Mouse (Mus musculus): ENCODE measurements around the gene Arhgef26.

Arhgef26 gene

DNA sequence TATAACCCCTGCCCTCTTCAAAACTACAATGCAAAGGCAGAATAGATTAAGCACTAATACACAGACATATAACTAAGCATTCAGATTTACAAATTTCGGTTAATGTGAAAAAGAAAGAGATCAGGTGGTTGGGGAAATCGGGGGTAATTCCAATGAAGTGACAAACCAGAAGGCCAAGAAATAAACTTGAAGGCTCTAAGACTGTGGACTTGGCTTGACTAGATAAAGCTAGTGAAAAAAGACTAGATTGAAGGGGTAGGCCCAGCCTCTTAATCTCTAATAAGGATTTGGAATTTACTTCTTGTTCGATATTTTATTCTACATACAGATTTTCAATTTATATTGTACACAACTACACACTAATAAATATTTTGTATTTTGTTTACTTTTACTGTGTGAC is at the start of gene Arhgef26:
TSS of gene Arhgef26 (plus strand) at position 301 of the 400 bp plus-strand sequence.
- no peak for DNase-seq (ENCODE audit: low spot score in 2 of 2)

GRCm38 (mm10) chr3:62310493-62310892 is 27.7 kb upstream of the Arhgef26 start:
- DNase-seq (ENCODE audit: low spot score in 2 of 2), result no peak

DNA sequence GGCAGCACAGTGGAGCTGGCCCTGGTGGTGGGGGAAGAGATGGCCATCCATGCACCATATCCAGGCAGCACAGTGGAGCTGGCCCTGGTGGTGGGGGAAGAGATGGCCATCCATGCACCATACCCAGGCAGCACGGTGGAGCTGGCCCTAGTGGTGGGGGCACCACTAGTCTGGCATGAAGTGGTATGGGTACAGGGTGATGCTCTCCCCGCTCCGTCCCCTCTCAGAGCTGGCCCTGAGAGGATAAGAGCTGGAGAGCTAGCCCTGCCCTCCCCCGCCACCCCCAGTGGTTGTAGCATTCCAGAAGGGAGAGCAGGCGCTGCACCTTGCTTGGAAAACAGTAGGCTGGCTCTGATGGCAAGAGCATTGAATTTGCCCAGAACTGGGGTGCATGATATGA is 26.9 kb upstream of the Arhgef26 start:
- no peak for DNase-seq (ENCODE audit: low spot score in 2 of 2)

GRCm38 (mm10) chr3:62324708-62325107 is 13.4 kb upstream of the Arhgef26 start:
- DNase-seq (ENCODE audit: low spot score in 2 of 2), result no peak

- DNase-seq (ENCODE audit: low spot score in 2 of 2), result no peak
Measured at GRCm38 (mm10) chr3:62327903-62328302, 10.2 kb upstream of the Arhgef26 start.

GRCm38 (mm10) chr3:62338461-62338853 is 313 bp downstream of the Arhgef26 start:
- DNase-seq (ENCODE audit: low spot score in 2 of 2), result no peak

- peak in 1 of 2 experiments; percentile 35 for DNase-seq (ENCODE audit: low spot score in 2 of 2)
Measured at GRCm38 (mm10) chr3:62338854-62339515, 841 bp downstream of the Arhgef26 start.

GRCm38 (mm10) chr3:62339516-62340051 is 1.4 kb downstream of the Arhgef26 start:
- DNase-seq (ENCODE audit: low spot score in 2 of 2), result peak in 1 of 2 experiments; percentile 16

GRCm38 (mm10) chr3:62340154-62340760 is 2.1 kb downstream of the Arhgef26 start:
- DNase-seq (ENCODE audit: low spot score in 2 of 2), result no peak

- DNase-seq (ENCODE audit: low spot score in 2 of 2), result no peak
Measured at GRCm38 (mm10) chr3:62340861-62341260, 2.7 kb downstream of the Arhgef26 start.

DNA sequence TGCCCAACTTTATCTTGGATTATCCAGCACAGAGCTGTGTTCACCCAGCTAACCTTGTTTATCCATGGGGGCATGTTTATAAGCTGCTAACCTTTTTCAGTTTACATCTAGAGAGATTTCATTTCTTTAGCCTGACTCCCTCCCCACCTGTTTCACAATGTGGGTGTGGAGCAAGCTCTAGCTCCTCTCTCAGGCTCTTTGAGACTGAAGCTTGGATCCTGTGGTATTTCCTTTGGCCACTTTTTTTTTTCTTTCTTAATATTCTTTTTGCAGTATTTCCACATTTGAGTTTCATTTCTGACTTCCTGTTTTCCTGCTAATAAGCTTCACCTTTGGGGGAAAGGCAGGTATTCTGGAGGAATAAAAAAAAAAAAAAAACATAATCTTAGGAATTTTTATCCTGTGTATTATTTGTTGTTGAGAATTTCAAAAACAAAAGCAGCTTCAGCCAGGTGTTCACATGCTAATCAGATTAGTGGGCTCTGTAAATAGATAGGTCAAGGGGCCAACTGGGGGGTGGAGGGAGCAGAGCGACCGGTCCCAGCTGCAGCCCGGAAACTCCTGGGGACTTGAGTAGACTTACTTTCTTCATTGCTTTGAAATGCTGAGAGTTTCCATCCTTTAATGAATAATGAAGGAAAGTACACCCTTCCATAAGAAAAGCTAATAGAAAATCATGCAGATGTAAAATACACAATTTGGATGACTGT is 3.5 kb downstream of the Arhgef26 start:
- no peak for DNase-seq (ENCODE audit: low spot score in 2 of 2)

- DNase-seq (ENCODE audit: low spot score in 2 of 2), result no peak
Measured at GRCm38 (mm10) chr3:62348514-62349217, 10.5 kb downstream of the Arhgef26 start.

DNA sequence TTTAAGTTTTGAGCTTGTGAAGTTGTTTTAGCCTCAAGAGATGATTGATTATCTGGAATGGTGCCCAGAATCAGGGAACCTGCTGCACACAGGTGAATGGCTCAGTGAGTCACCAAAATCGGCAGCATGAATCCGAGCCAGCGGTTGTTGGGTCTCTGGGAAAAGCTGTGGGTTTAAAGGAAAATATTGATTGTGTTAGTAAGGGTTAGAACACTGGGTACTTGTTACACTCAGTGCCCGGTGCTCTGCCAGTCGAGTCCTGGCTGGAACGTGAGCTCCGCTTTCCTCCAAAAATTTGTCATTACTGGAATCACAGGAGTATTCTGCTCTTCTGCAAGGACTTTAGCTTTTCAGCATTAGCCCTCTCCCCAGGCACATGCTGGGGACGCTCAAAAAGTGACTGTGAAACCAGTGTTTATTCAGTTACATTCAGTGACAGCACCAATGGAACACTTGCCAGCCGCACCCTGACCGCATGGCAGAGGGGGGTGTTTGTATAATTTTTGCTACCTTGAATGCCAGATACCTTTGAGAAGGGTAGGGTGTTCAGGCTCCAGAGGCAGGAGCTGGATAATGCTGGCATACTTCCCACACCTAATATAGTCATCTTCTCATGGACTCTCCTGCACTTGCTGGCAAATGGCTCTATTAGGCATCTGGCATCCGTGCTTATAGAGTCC is 11.2 kb downstream of the Arhgef26 start:
- no peak for DNase-seq (ENCODE audit: low spot score in 2 of 2)

DNA sequence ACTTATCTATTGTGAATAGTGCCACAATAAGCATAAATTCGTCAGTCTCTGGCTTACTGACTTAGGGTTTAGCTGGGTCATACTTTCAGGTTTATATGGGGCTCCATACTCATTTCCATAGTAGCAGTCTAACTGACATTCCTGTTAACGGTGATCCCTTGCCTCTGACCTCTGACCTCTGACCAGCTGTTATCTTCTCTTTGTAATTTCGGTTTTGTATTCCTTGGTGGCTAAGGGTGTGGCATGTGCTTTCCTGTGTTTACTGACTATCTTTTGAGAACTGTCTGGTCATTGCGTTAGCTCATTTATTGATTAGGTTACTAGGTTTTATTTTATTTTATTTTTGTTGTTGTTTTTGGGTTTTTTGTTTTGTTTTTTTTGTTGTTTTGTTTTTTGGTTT is 13.9 kb downstream of the Arhgef26 start:
- DNase-seq (ENCODE audit: low spot score in 2 of 2), result no peak

DNA sequence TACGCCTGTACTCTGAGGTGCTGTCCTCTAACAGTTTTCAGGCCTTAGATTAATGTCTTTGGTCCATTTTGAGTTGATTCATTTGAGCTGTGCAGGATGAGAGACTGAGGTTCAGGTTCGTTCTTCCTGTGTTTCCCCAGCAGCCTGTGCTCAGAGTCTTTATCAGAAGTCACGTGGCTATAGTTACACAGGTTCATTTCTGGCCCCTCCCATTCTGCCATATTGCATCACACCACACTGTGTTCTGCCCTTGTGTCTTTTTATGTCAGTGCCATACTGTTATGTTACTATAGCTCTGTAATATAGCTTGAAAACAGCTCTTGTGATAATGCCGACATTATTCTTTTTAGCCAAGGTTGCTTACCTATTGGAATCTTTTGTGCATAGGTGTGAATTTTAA is 14.7 kb downstream of the Arhgef26 start:
- no peak for DNase-seq (ENCODE audit: low spot score in 2 of 2)

- no peak for DNase-seq (ENCODE audit: low spot score in 2 of 2)
Measured at GRCm38 (mm10) chr3:62367882-62368281, 29.7 kb downstream of the Arhgef26 start.

DNA sequence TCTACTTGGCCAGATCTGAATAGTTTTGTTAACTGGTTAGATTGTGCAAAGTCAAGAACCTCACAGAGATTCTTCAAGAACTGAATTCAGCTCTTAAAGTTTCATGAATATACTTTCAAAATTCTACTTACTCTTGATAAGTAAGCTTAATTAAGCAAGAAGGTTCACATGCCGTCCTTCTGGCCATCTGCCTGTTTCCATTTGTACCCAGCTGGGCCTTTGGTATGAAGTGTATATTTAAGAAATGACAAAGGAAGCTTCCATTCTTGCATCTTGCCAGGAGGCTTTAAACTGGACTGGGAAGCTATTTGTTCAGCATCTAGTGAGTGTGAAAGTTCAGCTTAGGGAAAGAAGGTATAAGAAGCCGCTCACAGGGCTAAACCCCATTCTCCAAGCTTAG is 34.7 kb downstream of the Arhgef26 start:
- no peak for DNase-seq (ENCODE audit: low spot score in 2 of 2)

GRCm38 (mm10) chr3:62374346-62374745 is 36.2 kb downstream of the Arhgef26 start:
- no peak for DNase-seq (ENCODE audit: low spot score in 2 of 2)

- DNase-seq (ENCODE audit: low spot score in 2 of 2), result no peak
Measured at GRCm38 (mm10) chr3:62374831-62375230, 36.7 kb downstream of the Arhgef26 start.

DNA sequence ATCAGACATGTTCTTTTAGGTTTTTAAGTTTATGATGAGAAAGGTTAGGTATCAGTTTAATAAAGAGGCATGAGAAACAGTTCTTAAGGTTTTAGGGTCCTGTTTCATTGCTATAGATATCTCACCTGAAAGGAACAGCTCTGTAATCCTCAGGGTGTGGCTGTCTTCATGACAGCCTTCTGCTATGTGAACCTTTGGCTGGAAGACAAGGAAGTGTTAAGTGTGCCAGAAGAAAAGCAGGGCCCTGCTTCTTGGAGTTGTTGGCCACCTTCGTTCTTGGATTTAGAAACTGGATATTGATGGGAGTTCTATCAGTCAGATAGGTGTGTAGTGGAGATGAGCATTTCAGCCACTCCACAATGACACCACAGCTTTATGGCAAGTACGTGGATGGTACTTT is 38.6 kb downstream of the Arhgef26 start:
- DNase-seq (ENCODE audit: low spot score in 2 of 2), result no peak

- no peak for DNase-seq (ENCODE audit: low spot score in 2 of 2)
Measured at GRCm38 (mm10) chr3:62379946-62380345, 41.8 kb downstream of the Arhgef26 start.

DNA sequence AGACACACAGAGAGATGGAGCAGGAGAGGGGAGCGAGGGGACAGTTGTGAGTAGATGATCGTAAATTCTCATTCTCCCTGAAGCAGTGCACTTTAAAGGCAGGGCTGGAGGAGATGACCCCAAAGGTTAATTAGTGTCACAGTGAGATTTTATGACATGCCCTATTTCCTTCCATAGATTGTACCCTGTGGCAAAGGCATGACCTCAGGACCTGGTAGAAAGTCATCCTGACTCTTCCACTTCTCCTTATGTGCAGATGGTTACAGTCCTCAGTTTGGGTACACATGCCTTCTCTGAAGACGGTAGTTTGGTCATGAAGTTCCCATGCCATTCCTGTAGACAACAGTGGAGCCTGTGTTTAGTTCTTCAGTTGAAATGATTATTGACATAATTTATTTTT is 42.3 kb downstream of the Arhgef26 start:
- DNase-seq (ENCODE audit: low spot score in 2 of 2), result no peak

All from frontal cortex, postnatal 14 days (tissue).